Mouse (Mus musculus) lung, adult 2 months (tissue): ENCODE measurements around the gene Cass4. TPM values are rescaled to one million over a fixed set of nuclear protein-coding genes. Genes with fewer than 3 reads are reported as not detected.

Experiments
- DNase-seq: peaks from one replicate; pipeline ENCODE4 v3.0.0; 2022
- H3K4me1 ChIP-seq: fragments of 200-500 bp; 2 replicates; pipeline ENCODE4 v1.6.1; 2011; ENCODE audit warnings: low read length; ENCODE audit not compliant: control insufficient read depth, insufficient read depth
- H3K4me3 ChIP-seq: fragments of 200-500 bp; replicated peaks from 2 replicates; pipeline ENCODE3; 2011; ENCODE audit warnings: low read depth, mild to moderate bottlenecking, control low read depth, low read length; ENCODE audit errors: extremely low read depth
- CTCF ChIP-seq: fragments of 200-500 bp; IDR thresholded peaks from 2 replicates; pipeline ENCODE4 v1.5.1; 2011; ENCODE audit warnings: mild to moderate bottlenecking, low read length, control low read depth; ENCODE audit not compliant: insufficient read depth
- POLR2A ChIP-seq: fragments of 200-500 bp; IDR thresholded peaks from 2 replicates; pipeline ENCODE4 v1.6.1; 2011; ENCODE audit warnings: low read depth, mild to moderate bottlenecking, control low read depth, low read length, borderline replicate concordance; ENCODE audit errors: extremely low read depth
- WGBS: fragments of 180-500 bp; shearing (Covaris S2); methylation state at CpG from one replicate; pipeline ENCODE4 v1.1.7; 2018; 5-methylcytosine and 5-hydroxymethylcytosine counted together
- polyA plus RNA-seq: library from polyadenylated mRNA; depleted of rRNA; stranded (reverse); fragments of >200 nt; gene quantifications from 2 replicates; pipeline ENCODE4 v1.2.3, GENCODE M21; 2012; rRNA removed

Gene Cass4
- 3.4 and 7.6 TPM in 2 replicates for polyA plus RNA-seq

DNA sequence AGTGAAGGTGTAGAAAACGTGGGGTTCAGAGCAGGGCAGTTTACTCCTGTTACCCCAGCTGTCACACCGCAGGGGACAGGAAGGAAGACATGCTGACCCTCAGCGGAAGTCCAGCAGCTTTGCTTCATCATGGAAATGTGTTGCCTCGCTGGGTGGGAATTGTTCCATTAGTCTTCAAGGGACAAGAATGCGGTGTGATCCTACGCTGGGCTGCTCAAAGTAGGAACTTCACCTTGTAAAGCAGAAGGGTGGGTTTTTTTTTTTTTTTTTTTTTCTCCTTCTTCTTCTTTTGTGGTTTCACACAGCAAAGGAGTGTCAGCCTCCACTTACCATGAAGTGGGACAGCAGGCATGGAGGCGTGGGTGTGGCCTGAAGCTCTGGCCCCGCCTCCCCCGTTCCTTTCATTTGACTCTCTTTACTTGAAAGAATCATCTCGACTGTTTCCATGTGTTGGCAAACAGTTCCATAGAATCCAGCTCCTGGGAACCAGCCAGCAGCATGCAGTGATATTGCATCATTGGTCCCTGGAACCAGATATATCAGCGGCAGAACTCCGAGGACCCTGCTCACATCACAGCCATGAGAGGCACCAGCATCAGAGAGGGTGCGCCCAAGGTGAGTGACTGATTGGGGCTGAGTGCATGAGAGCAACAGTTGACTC lies at the start of gene Cass4:
Gene Cass4, plus strand, starts transcription at position 404 of the 661 bp plus-strand sequence.
- TF ChIP-seq CTCF (no peak), POLR2A (no peak)
- DNase-seq, result peak; percentile 26
- peak within 1 kb of the TSS; percentile 59 for H3K4me3 ChIP-seq
- WGBS, result 18% methylated on average over 13 of the region's 13 CpGs
- H3K4me1 ChIP-seq, result no peaks in the 10 kb centered on the region

GRCm38 (mm10) chr2:172344669-172345068 lies 48.9 kb upstream of the Cass4 start:
- DNase-seq, result no peak
- 27% methylated on average over 5 of the region's 5 CpGs for WGBS
- Histone ChIP-seq H3K4me3 (no peak overlapping the region), H3K4me1 (peaks cover 9% of the 10 kb centered on the region)
- TF ChIP-seq POLR2A (no peak), CTCF (no peak)

DNA sequence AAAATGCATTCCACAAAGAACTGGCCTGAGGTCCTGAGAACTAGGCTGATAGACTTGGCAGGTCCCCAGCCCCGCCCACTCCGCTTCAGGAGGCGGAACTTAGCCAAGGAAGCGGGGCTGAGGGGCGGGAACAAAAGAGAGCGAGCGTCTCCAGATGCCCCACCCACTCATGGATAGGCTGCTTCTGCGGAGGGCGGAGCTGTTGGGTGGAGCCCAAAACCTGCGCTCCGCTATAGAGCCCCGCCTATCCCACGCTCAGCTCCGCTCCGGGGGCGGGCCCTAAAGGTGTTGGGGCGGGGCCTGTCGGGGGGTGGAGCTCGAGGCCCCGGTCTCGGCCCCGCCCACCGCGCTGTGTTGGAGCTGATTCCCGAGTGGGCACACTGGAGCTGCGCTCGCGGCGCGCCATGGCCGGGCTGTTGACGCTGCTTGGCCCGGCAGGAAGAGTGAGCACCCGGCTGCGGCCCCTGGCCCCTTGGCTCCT lies 48.3 kb upstream of the Cass4 start, which contains the start of gene Fam210b:
Gene Fam210b, plus strand, starts transcription at position 308 of the 481 bp plus-strand sequence.
- DNase-seq, result peak; percentile 95
- H3K4me1 ChIP-seq, result peaks cover 10% of the 10 kb centered on the region
- peak within 1 kb of the TSS; percentile 66 for H3K4me3 ChIP-seq
- WGBS, result under 1% methylated on average over 33 of the region's 35 CpGs
- TF ChIP-seq POLR2A (peak; percentile 88; the same call in 1 of the 2 replicates), CTCF (no peak)

GRCm38 (mm10) chr2:172346034-172346929 lies 47.3 kb upstream of the Cass4 start:
- H3K4me3 ChIP-seq, result peak overlapping the region; percentile 66
- no peak for TF ChIP-seq POLR2A
- 9% methylated on average over 31 of the region's 31 CpGs for WGBS
- peak; percentile 39 for DNase-seq
- H3K4me1 ChIP-seq, result peaks cover 11% of the 10 kb centered on the region

- TF ChIP-seq POLR2A (no peak), CTCF (no peak)
- Histone ChIP-seq H3K4me3 (no peak overlapping the region), H3K4me1 (peaks cover 11% of the 10 kb centered on the region)
- DNase-seq, result no peak
- 66% methylated on average over 8 of the region's 8 CpGs for WGBS
Observed at GRCm38 (mm10) chr2:172346933-172347611, 46.5 kb upstream of the Cass4 start.

GRCm38 (mm10) chr2:172348297-172348950 lies 45.2 kb upstream of the Cass4 start:
- TF ChIP-seq CTCF (no peak), POLR2A (no peak)
- Histone ChIP-seq H3K4me3 (no peak overlapping the region), H3K4me1 (peaks cover 11% of the 10 kb centered on the region)
- DNase-seq, result no peak
- 27% methylated on average over 3 of the region's 3 CpGs for WGBS

- H3K4me1 ChIP-seq, result peaks cover 11% of the 10 kb centered on the region
- 74% methylated on average over 14 of the region's 14 CpGs for WGBS
- no peak for DNase-seq
- no peak overlapping the region for H3K4me3 ChIP-seq
- no peak for TF ChIP-seq POLR2A
- no peak for TF ChIP-seq CTCF
Observed at GRCm38 (mm10) chr2:172349776-172350175, 43.8 kb upstream of the Cass4 start.

DNA sequence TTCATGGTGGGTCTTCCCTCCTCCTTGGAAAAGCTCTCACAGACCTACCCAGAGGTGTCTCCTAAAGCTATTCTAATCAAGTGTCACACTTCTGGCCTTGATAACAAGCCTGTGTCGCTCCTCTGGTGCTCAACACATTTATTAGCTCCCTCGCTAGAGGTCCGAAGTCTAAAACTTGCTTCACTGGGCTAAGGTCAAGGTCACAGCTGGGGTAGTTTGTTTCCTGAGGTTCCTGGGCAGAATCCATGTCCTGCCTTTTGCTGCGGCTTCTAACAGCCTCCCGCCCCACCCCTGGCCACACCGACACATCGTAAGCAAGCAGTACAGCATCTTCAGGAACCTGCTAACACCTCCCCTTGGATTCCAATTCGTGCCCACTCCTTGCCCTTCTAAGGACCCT lies 42.8 kb upstream of the Cass4 start:
- no peak for TF ChIP-seq CTCF
- Histone ChIP-seq H3K4me1 (peaks cover 11% of the 10 kb centered on the region), H3K4me3 (no peak overlapping the region)
- 66% methylated on average over 8 of the region's 8 CpGs for WGBS
- DNase-seq, result no peak

GRCm38 (mm10) chr2:172353218-172353617 lies 40.4 kb upstream of the Cass4 start:
- peaks cover 6% of the 10 kb centered on the region for H3K4me1 ChIP-seq
- TF ChIP-seq POLR2A, result no peak
- TF ChIP-seq CTCF, result no peak
- H3K4me3 ChIP-seq, result no peak overlapping the region
- 86% methylated on average over 9 of the region's 9 CpGs for WGBS
- DNase-seq, result no peak
